Mouse (Mus musculus) common myeloid progenitor, adult 5-6 weeks (primary cell): ENCODE measurements around the gene Aif1l. TPM values are rescaled to one million over a fixed set of nuclear protein-coding genes. Genes with fewer than 3 reads are reported as not detected.
A peak's percentile ranks its signal among the peaks of the same experiment; 100 is the strongest.
"Not testable (repeated sequence)": the region's sequence is repeated elsewhere in the genome, so short reads cannot be mapped to it uniquely, and the experiment has no call there.

Experiments
- ATAC-seq: replicated peaks from 2 replicates; pipeline ENCODE4 v1.8.0; 2016; ENCODE audit warnings: low read depth, mild to moderate bottlenecking, moderate TSS enrichment, inconsistent platforms; ENCODE audit not compliant: poor library complexity, severe bottlenecking
- total RNA-seq: library from RNA; stranded (forward); fragments of 200-1000, 187-1606 nt; gene quantifications from 2 replicates; pipeline ENCODE4 v1.2.3, GENCODE M21; 2017

Gene Aif1l
- 0.29 and 0.91 TPM in 2 replicates for total RNA-seq

DNA sequence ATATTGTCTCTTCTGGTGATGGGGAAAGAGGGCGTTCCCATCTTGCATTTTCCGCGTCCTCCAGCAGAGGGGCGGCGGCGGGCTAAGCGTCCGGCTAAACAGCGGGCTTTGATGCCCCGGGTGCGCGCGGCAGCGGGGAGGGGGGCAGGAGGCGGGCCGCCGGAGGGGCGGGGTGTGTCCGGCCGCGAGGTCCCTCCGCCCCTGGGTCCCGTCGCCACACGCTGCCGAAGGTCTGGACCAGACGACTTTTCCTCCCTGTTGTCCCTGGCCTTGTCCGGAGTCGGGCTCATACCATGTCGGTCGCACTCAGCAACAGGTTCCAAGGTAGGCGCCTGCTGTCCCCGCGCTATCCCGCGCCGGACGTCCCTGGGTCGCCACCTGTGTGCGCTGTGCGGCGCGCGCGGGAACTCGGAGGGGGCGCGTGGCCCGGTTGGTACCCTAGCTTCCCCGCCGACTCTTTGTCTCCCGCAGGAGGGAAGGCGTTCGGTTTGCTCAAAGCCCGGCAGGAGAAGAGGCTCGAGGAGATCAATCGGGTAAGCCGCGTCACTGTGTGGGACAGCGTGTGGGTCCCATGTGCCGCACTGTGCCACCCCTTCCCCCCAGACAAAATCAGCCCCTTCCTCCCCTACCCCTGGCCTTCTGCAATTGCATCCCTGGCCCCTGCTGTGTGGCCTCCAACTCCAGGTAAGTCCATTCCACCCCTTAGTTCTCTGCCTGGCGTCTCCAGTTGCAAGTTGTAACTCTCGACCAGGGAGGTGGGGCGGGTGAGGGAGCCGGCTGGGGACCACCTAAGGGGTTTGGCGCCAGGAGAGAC, at the start of gene Aif1l:
Aif1l (plus strand) TSS at position 82 of the 814 bp plus-strand sequence.
- peak; percentile 80 for ATAC-seq

GRCm38 (mm10) chr2:31900932-31901331, 49.0 kb upstream of the Aif1l start:
- ATAC-seq: no peak

DNA sequence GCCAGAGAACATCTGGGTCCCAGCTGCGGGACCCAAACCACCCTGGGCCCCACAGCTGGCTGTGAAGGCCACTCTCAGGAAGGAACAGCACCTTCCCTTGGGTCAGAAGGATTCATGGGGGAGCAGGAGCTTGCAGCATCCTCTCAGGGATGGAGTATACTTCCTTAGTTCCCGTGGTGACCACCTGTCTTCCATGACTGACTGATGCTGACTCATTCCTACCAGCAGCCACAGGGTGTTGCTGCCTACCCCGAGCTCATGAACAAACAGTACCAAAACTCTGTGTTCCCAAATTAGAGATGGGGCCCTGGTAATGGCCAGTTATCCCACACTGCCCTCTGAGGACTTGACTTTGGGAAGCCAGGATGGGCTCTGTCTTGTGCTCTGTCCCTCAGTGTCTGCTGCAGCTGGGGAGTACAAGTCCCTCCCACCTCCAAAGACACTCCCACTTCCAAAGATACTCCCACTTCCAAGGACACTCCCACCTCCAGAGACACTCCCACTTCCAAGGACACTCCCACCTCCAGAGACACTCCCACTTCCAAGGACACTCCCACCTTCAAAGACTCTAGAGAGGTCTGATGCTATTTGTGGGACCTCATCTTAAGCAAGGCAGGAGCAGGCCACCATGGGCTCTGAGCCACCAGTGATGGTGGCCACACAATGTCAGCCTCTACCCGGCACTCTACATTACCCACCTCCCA, 48.1 kb upstream of the Aif1l start:
- ATAC-seq: peak; percentile 29; the same call in 1 of the 2 replicates

DNA sequence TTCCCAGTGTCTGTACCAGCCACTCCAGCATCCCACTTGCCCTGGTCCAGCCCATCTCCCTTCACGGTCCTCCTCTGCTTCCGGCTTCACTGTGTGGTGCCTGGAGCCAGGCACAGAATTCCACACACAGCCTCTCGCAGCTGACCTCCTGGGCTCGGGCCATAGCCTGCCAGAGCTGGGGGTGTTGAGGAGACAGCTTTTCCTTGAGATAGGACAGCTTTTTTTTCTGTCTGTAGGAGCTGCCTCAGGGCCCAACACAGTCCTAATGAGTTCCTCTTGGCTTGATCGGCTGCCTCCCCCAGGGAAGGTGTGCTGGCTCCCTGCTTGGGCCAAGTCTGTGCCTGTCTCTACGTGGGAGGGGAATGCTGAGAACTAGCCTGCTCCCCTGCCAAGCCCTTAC, 45.9 kb upstream of the Aif1l start:
- no peak for ATAC-seq

DNA sequence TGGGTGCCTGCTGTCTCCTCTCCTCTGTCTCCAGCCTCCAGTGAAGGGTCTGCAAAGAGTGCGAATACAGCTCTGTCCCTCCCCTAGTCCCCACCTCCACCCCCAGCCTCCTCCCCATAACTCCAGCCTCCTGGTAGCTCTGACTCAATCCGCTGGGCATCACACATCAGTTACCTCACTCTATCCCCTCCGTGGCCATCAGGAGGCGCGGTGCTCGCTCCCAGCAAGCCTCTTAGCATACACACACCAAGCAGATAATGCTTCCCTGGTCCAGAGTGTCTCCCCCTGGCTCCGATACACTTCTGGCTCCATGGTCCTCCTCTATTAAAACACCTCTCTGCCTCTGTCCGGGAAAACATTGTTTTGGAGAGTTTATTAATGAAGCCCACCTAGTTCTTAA, 45.3 kb upstream of the Aif1l start:
- no peak for ATAC-seq

- ATAC-seq: no peak; the same call in 1 of the 2 replicates
Measured at GRCm38 (mm10) chr2:31905682-31906081, 44.3 kb upstream of the Aif1l start.

- no peak for ATAC-seq
Measured at GRCm38 (mm10) chr2:31906407-31906806, 43.5 kb upstream of the Aif1l start.

- ATAC-seq: no peak
Measured at GRCm38 (mm10) chr2:31912575-31912974, 37.4 kb upstream of the Aif1l start.

GRCm38 (mm10) chr2:31914213-31914612, 35.7 kb upstream of the Aif1l start:
- ATAC-seq: not testable (repeated sequence)

DNA sequence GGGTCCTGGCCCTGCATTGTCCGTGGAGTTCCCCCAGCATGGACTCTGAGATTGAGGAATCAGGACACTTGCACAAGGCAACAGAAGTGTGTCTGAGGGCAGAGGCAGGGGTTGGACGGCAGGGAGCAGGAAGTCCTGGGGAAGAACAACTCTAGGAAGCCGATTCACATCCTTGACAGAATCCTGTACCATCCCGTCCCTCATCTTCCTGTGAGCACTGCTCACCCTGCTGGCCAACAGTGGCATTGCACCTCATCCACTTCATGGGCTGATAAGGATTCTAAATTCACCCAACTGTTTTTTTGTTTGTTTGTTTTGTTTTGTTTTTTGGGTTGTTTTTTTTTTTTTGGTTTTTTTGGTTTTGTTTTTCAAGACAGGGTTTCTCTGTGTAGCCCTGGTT, 34.8 kb upstream of the Aif1l start:
- ATAC-seq: peak; percentile 72; the same call in 1 of the 2 replicates

GRCm38 (mm10) chr2:31917636-31918035, 32.3 kb upstream of the Aif1l start:
- ATAC-seq: peak; percentile 69

DNA sequence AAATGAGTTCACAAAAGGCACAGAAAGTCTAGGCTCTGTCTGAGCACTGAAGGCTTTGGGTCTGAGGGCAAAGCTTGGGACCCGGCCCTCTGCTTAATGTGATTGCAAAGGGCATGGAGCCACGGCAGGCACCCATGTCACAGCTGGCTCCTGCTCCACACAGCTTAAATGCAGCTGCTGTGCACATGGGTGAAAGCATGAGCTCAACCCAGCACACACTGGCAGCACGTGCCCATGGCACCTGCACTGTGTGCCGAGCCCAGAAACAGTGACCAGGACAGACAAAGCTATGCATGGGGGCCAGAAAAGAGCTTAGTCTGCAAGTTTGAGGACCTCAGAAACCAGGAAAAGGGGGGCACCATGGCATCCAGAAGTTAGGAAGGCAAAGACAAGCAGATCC, 26.3 kb upstream of the Aif1l start:
- ATAC-seq: no peak

DNA sequence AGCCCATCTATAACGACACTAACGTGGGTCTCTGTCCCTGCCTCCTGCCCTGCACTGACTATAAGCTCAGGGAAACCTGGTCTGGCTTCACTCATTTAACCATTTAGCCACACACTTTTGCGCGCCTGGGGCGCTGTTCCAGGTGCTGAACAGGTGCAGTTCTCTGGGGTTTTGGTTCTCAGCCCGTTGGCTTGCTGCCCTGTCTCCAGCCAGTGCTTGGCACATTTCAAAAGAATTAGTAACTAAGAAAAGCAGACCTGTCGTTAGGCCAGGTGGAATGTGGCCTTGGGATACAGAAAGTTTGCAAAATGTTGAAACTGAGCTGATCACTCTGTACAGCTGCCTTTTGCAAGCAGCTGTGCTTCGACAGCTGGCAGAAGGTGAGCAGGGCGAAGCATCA, 25.1 kb upstream of the Aif1l start:
- ATAC-seq: no peak

GRCm38 (mm10) chr2:31925936-31926335, 24.0 kb upstream of the Aif1l start:
- no peak for ATAC-seq

DNA sequence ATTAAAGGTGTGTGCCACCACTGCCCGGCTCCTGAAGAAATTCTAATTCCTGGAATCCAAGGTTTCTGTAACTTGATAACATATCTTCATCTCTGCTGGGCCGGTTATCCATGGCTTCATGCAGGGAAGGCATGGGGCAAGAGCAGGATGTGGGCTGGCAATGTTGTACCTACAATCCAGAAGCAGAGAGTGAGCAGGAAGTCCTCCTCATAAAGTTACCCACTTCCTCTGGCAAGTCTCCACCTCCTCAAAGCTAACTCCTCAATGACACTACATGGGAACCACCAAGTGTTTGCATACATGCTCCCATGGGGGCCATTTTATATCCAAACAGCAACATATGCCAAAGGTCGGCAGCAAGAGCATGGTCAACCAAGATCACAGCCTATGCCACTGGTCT, 20.3 kb upstream of the Aif1l start:
- ATAC-seq: peak; percentile 52; the same call in 1 of the 2 replicates

DNA sequence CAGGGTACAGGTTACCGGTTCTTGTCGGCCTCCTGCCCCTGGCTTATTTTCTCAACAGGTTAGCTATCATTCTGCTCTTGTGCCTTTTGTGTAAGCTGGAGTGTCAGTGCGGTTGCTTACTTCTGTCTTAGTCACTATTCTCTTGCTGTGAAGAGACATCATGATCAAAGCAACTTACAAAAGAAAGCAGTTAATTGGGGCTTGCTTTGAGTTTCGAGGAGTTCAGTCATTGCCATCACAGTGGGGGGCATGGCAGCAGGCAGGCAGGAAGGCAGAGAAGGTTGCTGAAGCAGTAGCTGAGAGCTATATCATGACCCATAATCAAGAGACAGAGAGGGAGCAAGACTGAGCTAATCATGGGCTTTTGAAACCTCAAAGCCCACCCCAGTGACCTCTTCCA, 15.4 kb upstream of the Aif1l start:
- no peak for ATAC-seq

GRCm38 (mm10) chr2:31935054-31935453, 14.9 kb upstream of the Aif1l start:
- ATAC-seq: no peak

GRCm38 (mm10) chr2:31938298-31938697, 11.6 kb upstream of the Aif1l start:
- no peak for ATAC-seq

DNA sequence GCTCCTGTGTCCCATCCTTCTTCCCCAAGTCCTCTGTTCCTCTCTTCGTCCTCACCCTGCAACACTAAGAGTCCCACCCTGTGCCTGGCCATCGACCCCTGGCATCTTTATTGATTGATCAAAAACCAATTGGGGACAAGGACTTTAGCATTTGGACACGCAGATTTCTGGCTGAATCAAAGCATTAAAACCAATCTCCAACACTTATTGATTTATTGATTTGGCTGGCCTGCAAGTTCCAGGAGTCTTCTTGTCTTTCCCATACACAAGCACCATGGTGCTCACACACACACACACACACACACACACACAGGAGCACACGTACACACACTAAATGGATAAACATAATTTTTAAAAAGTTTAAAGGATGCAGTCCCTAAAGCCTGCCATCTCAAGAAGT, 6.9 kb upstream of the Aif1l start:
- no peak for ATAC-seq

GRCm38 (mm10) chr2:31945580-31945979, 4.4 kb upstream of the Aif1l start:
- ATAC-seq: no peak

- ATAC-seq: no peak
Measured at GRCm38 (mm10) chr2:31948392-31948791, 1.5 kb upstream of the Aif1l start.
